Mouse (Mus musculus) hindbrain, embryonic 16.5 days (tissue): ENCODE measurements around the gene Hydin. TPM values are rescaled to one million over a fixed set of nuclear protein-coding genes. Genes with fewer than 3 reads are reported as not detected.
"Not testable (repeated sequence)": the region's sequence is repeated elsewhere in the genome, so short reads cannot be mapped to it uniquely, and the experiment has no call there.

Experiments used
- ATAC-seq: fragments of 200-750 bp; cut with Nextera tagmentation; 2 replicates; pipeline ENCODE4 v1.8.0; 2017; ENCODE audit warnings: moderate TSS enrichment, moderate library complexity
- H3K27ac ChIP-seq: fragments of 300-500 bp; sonication (generic); 2 replicates; pipeline ENCODE4 v1.5.1; 2014; ENCODE audit warnings: low read depth, mild to moderate bottlenecking, control low read depth, low read length, moderate library complexity
- H3K27me3 ChIP-seq: fragments of 300-500 bp; sonication (generic); replicated peaks from 2 replicates; pipeline ENCODE4 v1.6.1; 2014; ENCODE audit warnings: low read length; ENCODE audit not compliant: control insufficient read depth, insufficient read depth
- H3K36me3 ChIP-seq: fragments of 300-500 bp; sonication (generic); 2 replicates; pipeline ENCODE4 v1.6.1; 2014; ENCODE audit warnings: mild to moderate bottlenecking, low read length, moderate library complexity, mixed read lengths; ENCODE audit not compliant: control insufficient read depth, insufficient read depth
- H3K4me1 ChIP-seq: fragments of 300-500 bp; sonication (generic); 2 replicates; pipeline ENCODE4 v1.6.1; 2014; ENCODE audit warnings: low read depth, low read length; ENCODE audit not compliant: control insufficient read depth, insufficient read depth
- H3K4me2 ChIP-seq: fragments of 300-500 bp; sonication (generic); 2 replicates; pipeline ENCODE4 v1.6.1; 2014; ENCODE audit warnings: mild to moderate bottlenecking, low read length, control low read depth, moderate library complexity
- H3K4me3 ChIP-seq: fragments of 300-500 bp; sonication (generic); 2 replicates; pipeline ENCODE4 v1.5.1; 2014; ENCODE audit warnings: mild to moderate bottlenecking, low read length, control low read depth, moderate library complexity
- H3K9ac ChIP-seq: fragments of 300-500 bp; sonication (generic); 2 replicates; pipeline ENCODE4 v1.6.1; 2014; ENCODE audit warnings: low read depth, mild to moderate bottlenecking, control low read depth, low read length, moderate library complexity
- H3K9me3 ChIP-seq: fragments of 300-500 bp; sonication (generic); 2 replicates; pipeline ENCODE4 v1.6.1; 2014; ENCODE audit warnings: mild to moderate bottlenecking, low read length, moderate library complexity; ENCODE audit not compliant: control insufficient read depth
- WGBS: fragments of 180-500 bp; shearing (Covaris S2); extraction: QIAGEN DNeasy Blood & Tissue Kit; methylation state at CpG from one replicate; pipeline ENCODE4 v1.1.7; 2014; 5-methylcytosine and 5-hydroxymethylcytosine counted together
- polyA plus RNA-seq: library from polyadenylated mRNA; unstranded; fragments of >200 nt; fragmentation: Nextera tagmentation; extraction: Ambion mirVana; gene quantifications from 2 replicates; pipeline ENCODE4 v1.2.1, GENCODE M21; 2015

The Hydin gene
- polyA plus RNA-seq, 1 experiment from 2014 or later: 0.41 TPM

DNA sequence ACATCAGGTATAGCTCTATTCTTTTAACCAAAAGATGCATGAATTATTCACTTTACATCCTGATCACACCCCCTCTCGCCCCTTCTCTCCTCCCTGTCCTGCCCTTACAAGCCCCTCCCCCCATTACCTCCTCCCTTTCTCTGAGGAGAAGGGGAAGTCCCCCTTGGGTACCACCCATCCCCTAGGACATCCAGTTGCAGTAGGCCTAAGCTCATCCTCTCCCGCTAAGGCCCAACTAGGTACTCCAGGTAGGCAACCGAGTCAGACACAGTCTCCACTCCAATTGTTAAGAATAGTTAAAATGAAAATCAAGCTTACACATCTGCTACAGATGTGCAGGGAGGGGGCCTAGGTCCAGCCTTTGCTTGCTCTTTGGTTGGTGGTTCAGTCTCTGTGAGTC is 83.9 kb downstream of the Hydin start:
- H3K9me3 ChIP-seq: no peaks in the 10 kb centered on the region
- no peak overlapping the region for H3K4me2 ChIP-seq
- no peaks in the 10 kb centered on the region for H3K36me3 ChIP-seq
- no peaks in the 10 kb centered on the region for H3K4me1 ChIP-seq
- 90% methylated on average over 3 of the region's 3 CpGs for WGBS
- H3K27ac ChIP-seq: no peak overlapping the region
- no peaks in the 10 kb centered on the region for H3K27me3 ChIP-seq
- no peak overlapping the region for H3K4me3 ChIP-seq
- H3K9ac ChIP-seq: no peak overlapping the region
- ATAC-seq: no peak

DNA sequence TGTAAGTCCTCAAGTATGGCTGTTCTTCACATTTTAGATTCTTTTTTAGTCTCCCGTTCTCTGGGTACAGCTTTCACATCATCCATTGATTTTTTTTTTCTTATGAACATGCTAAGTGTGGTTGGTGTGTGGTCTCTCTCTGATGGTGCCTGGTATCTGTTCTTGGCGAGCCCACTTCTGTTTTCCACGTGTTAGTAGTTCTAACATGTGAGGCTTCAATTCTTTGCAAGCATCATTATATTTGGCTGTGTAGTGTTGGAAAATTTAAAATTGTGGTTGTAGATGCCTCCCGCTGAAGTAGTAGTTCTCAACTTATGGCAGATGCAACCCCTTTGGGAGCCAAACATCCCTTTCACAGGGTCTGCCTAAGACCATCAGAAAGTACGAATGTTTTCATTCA is 85.1 kb downstream of the Hydin start:
- 85% methylated on average over 5 of the region's 5 CpGs for WGBS
- no peak for ATAC-seq
- no peak overlapping the region for H3K27ac ChIP-seq
- no peaks in the 10 kb centered on the region for H3K36me3 ChIP-seq
- no peak overlapping the region for H3K9ac ChIP-seq
- H3K27me3 ChIP-seq: no peaks in the 10 kb centered on the region
- no peaks in the 10 kb centered on the region for H3K9me3 ChIP-seq
- H3K4me2 ChIP-seq: no peak overlapping the region
- no peaks in the 10 kb centered on the region for H3K4me1 ChIP-seq
- no peak overlapping the region for H3K4me3 ChIP-seq

DNA sequence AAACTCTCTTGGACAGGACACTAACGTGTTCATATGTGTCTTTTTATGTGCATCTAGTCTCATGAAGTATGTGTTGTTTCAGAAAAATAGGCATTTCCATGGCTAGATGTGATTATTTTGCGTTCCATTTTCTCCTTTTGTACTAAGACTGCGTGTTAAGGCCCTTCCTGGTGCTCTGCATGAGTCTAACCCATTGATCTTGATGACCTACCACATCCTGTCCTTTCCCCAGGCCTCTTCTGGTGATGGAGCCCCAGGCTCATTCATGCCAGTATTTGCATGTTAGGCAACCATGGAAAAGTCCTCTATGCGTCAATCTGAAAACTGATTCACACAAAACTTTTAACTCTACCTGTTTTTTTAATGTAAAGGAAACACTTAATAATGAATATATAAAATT is 96.2 kb downstream of the Hydin start:
- WGBS: 88% methylated on average over 4 of the region's 4 CpGs
- no peak for ATAC-seq

DNA sequence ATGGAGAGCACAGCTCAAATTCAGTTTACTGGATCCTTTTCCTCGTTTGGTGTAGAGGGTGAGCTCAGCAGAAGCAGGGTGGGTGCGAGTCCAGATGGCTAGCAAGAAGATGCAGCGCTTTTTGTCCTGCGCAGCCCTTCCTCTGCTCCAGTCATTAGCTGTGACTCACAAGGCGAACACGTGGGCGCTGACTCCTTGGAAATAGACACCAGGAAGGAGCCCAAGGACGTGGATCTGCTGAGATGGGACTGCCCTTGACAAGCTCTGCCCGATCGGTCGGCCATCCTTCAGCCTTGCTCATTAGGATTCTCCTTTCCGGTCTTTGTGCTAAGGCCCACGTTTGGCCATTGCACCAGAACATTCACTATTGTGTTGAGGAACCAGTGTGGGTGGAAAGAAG is 106.1 kb downstream of the Hydin start:
- Histone ChIP-seq H3K4me1 (no peaks in the 10 kb centered on the region), H3K4me3 (no peak overlapping the region), H3K36me3 (no peaks in the 10 kb centered on the region), H3K27ac (no peak overlapping the region), H3K9ac (no peak overlapping the region), H3K9me3 (no peaks in the 10 kb centered on the region), H3K4me2 (no peak overlapping the region), H3K27me3 (no peaks in the 10 kb centered on the region)
- 86% methylated on average over 13 of the region's 13 CpGs for WGBS
- no peak for ATAC-seq

More for the DNA sequence above, 96.2 kb downstream of the Hydin start:
- Histone ChIP-seq H3K9me3 (no peaks in the 10 kb centered on the region), H3K4me3 (no peak overlapping the region), H3K27ac (no peak overlapping the region), H3K4me1 (no peaks in the 10 kb centered on the region), H3K4me2 (no peak overlapping the region), H3K9ac (no peak overlapping the region), H3K27me3 (no peaks in the 10 kb centered on the region), H3K36me3 (no peaks in the 10 kb centered on the region)

DNA sequence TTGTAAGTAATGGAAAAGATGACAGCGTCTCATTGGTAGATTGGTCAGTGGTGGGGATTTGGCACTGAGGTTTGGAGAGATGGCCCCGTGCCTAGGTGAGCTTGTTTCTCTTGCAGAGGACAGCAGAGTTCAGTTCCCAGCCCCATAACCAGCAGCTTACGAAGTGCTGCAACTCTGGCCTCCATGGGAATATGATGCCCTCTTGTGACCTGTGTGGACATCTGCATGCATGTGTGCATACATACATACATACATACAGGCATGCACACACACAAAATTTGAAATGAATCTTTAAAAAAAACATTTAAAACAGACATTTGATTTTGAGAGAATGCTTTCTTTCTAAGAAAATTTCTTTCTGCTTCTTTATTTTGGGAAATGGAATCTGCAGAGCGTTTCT is 106.9 kb downstream of the Hydin start:
- Histone ChIP-seq H3K27me3 (no peaks in the 10 kb centered on the region), H3K9ac (no peak overlapping the region), H3K4me1 (no peaks in the 10 kb centered on the region), H3K4me2 (no peak overlapping the region), H3K9me3 (no peaks in the 10 kb centered on the region), H3K27ac (no peak overlapping the region), H3K36me3 (no peaks in the 10 kb centered on the region), H3K4me3 (no peak overlapping the region)
- WGBS: 93% methylated on average over 4 of the region's 4 CpGs
- no peak for ATAC-seq

DNA sequence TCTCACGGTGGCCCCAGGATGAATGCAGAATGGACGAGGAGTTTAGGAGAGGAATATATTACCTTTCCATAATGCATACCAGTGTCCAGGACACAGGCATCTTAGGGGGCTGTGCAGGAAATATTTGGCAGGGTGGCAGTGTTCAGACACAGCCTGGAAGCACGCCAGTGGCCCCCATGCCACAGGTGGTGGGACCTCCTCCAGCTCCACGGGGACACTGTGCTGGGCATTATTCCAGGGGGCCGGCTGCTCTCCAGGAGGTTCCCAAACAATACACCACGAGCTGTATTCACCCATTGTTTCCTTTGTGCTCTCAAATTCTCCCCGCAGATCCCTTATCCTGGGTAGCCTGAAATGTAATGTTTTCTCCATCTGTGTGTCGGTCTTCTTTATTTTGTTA is 116.0 kb downstream of the Hydin start:
- no peaks in the 10 kb centered on the region for H3K9me3 ChIP-seq
- no peak overlapping the region for H3K9ac ChIP-seq
- H3K36me3 ChIP-seq: no peaks in the 10 kb centered on the region
- 14% methylated on average over 8 of the region's 8 CpGs for WGBS
- no peak overlapping the region for H3K4me2 ChIP-seq
- no peaks in the 10 kb centered on the region for H3K27me3 ChIP-seq
- no peak overlapping the region for H3K27ac ChIP-seq
- H3K4me1 ChIP-seq: no peaks in the 10 kb centered on the region
- no peak overlapping the region for H3K4me3 ChIP-seq
- ATAC-seq: no peak

DNA sequence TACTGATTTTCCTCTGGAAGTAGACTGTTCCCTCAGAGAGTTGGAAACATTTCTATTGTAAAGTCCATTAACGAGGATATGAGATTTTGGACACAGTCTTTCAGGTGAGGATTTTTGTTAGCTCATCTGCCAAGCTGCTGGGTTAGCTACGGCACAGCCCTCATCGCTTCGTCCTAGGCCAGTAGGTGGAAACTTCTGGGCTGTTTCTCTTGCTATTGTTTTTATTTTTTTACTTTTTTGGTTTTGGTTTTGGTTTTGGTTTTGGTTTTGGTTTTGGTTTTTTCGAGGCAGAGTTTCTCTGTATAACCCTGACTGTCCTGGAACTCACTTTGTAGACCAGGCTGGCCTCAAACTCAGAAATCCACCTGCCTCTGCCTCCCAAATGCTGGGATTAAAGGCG is 117.9 kb downstream of the Hydin start:
- 92% methylated on average over 6 of the region's 6 CpGs for WGBS
- H3K4me1 ChIP-seq, H3K9ac ChIP-seq, H3K4me2 ChIP-seq, H3K27me3 ChIP-seq, ATAC-seq, H3K4me3 ChIP-seq, H3K27ac ChIP-seq, H3K9me3 ChIP-seq, H3K36me3 ChIP-seq: not testable (repeated sequence)

DNA sequence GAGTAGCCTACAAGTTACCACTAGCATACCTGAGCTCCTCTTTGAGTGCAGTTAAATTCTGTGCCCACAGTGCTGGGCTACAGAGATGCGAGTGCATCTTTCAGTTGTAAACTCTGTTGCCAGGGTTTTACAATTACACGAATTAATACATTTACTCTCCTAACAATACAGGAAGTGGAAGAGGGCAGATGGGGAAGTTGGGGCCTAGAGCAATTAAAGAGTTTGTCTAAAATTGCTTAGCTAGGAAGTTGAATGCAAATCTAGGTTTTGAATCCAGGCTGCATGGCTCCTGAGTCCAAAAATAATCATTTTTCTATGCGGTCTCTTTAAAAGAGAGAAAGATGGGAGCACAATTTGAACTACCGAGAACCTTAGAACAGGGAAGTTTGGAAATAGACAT is 128.9 kb downstream of the Hydin start:
- no peak overlapping the region for H3K4me2 ChIP-seq
- H3K27ac ChIP-seq: no peak overlapping the region
- ATAC-seq: no peak
- H3K36me3 ChIP-seq: no peaks in the 10 kb centered on the region
- WGBS: 90% methylated on average over 4 of the region's 4 CpGs
- no peaks in the 10 kb centered on the region for H3K9me3 ChIP-seq
- H3K4me1 ChIP-seq: no peaks in the 10 kb centered on the region
- no peak overlapping the region for H3K4me3 ChIP-seq
- H3K27me3 ChIP-seq: no peaks in the 10 kb centered on the region
- no peak overlapping the region for H3K9ac ChIP-seq

DNA sequence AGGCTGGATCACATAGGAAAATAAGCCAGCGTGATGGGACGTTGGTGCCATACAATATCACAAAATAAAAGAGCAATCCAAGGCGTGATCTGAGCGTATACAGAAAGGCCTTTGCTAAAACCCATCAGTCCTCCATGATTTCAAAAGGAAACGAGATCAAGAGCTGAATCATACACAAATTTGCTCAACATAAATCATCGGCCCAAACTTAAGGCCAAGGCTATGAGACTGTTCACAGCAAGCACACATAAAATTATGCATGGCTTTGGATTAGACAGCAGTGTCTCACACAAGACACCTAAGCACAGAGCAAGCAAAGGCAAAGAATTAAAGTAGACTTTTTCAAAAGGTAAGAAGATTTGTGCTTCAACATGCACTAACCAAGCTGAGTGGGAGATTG is 133.8 kb downstream of the Hydin start:
- H3K27ac ChIP-seq: no peak overlapping the region
- no peak for ATAC-seq
- H3K27me3 ChIP-seq: no peaks in the 10 kb centered on the region
- no peaks in the 10 kb centered on the region for H3K36me3 ChIP-seq
- no peaks in the 10 kb centered on the region for H3K9me3 ChIP-seq
- no peak overlapping the region for H3K4me2 ChIP-seq
- H3K9ac ChIP-seq: no peak overlapping the region
- H3K4me3 ChIP-seq: no peak overlapping the region
- 84% methylated on average over 6 of the region's 6 CpGs for WGBS
- H3K4me1 ChIP-seq: no peaks in the 10 kb centered on the region

DNA sequence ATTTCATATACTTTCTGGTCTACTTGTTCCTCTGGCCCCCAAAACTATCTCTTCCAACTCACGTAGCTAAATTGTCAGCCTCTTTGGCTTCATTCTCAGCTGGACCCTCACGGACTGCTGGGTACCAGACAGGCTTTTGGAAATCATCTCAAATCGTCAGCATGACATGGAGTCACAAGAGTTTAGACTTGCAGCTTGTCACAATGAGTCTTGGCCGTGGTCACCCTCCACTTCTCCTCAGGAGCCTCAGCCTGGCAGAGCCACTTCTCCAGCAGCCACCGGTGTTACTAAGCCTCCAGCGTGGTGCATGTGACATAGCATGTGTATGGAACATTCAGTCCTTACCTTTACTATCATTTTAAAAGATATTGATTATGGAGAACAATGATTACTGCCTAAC is 135.5 kb downstream of the Hydin start:
- WGBS: 86% methylated on average over 6 of the region's 6 CpGs
- ATAC-seq: no peak

More for the DNA sequence above, 135.5 kb downstream of the Hydin start:
- Histone ChIP-seq H3K9me3 (no peaks in the 10 kb centered on the region), H3K4me2 (no peak overlapping the region), H3K4me3 (no peak overlapping the region), H3K36me3 (no peaks in the 10 kb centered on the region), H3K27me3 (no peaks in the 10 kb centered on the region), H3K27ac (no peak overlapping the region), H3K9ac (no peak overlapping the region), H3K4me1 (no peaks in the 10 kb centered on the region)
